8 mouse cellular contexts compared by ENCODE assay signal in genomic region chr1:164798471-164798922, GRCm38 (mm10). TPM values are rescaled to one million over a fixed set of nuclear protein-coding genes. Genes with fewer than 3 reads are reported as not detected.
DNase-seq lines count a peak whose midpoint lies in the region.

No protein-coding gene starts in this region.

- peak; percentile 58 for DNase-seq in adrenal gland, adult 2 months
- DNase-seq in adrenal gland, postnatal 4 days (ENCODE audit: low spot score in 2 of 2) = no peak
- DNase-seq in urinary bladder, postnatal 25 days (ENCODE audit: low spot score) = peak; percentile 26
- no peak for DNase-seq in urinary bladder, adult 2 months (ENCODE audit: low spot score)
- DNase-seq in kidney, postnatal 25 days = peak; percentile 17 to 61
- no peak for DNase-seq in layer of hippocampus, postnatal 10 days (ENCODE audit: low spot score in 2 of 2)
- DNase-seq in right cerebral cortex, postnatal 10 days (ENCODE audit: low spot score in 2 of 2) = no peak
- no peak for DNase-seq in cerebellum, postnatal 36 days

RNA-seq across cellular contexts. Expression of gene Dpt, which starts 2.1 kb away (rescaled TPM):
- 10 to 100 TPM; 22.4 to 46.6 TPM for total RNA-seq in adrenal gland, adult 2 months (2021)
- polyA plus RNA-seq in adrenal gland, adult 2 months (2012; rRNA removed) = 6.2 and 8.0 TPM in 2 replicates
- 10 to 100 TPM; 50.0 to 55.6 TPM for total RNA-seq in adrenal gland, postnatal 4 days (2021)
- polyA plus RNA-seq in urinary bladder, adult 2 months (2012; rRNA removed) = 167 and 181 TPM in 2 replicates
- under 1 TPM; 0.41 to 0.45 TPM for total RNA-seq in layer of hippocampus, postnatal 10 days (2021)

Comparison
In these comparisons a context has a peak if more than half of its experiments do, and no peak if none do; other contexts are left out.
1. DNase-seq: peak in adrenal gland, adult 2 months (single experiment), urinary bladder, postnatal 25 days (single experiment) and kidney, postnatal 25 days (2 of 2); none in adrenal gland, postnatal 4 days (0 of 2), urinary bladder, adult 2 months (single experiment), layer of hippocampus, postnatal 10 days (0 of 2), right cerebral cortex, postnatal 10 days (0 of 2) and cerebellum, postnatal 36 days (0 of 2).
2. RNA of gene Dpt, which starts 2.1 kb away (total RNA-seq): 50.0 to 55.6 TPM in adrenal gland, postnatal 4 days and 22.4 to 46.6 TPM in adrenal gland, adult 2 months; 0.41 to 0.45 TPM in layer of hippocampus, postnatal 10 days; every median in the first group is over 10 times any median in the second.